Mouse (Mus musculus) MEL (cell line): ENCODE results near the gene Tpcn2. TPM values are rescaled to one million over a fixed set of nuclear protein-coding genes. Genes with fewer than 3 reads are reported as not detected.

Experiments used
- DNase-seq: peaks from one replicate; pipeline ENCODE4 v3.0.0; 2011; ENCODE audit warnings: low read depth, low spot score
- H3K27ac ChIP-seq: 2 replicates; pipeline ENCODE4 v1.5.1; 2012; ENCODE audit warnings: low read depth, mild to moderate bottlenecking, control low read depth, low read length, moderate library complexity; ENCODE audit not compliant: control insufficient read depth
- H3K27me3 ChIP-seq, 2 experiments: fragments of 150-350 bp in 1 of 2; sonication (generic) in 1 of 2; 2 replicates each; pipeline ENCODE4 v1.6.1; 2012; ENCODE audit warnings: low read length in 2 of 2, mild to moderate bottlenecking in 2 of 2, improper control_type of control experiment in 1 of 2, moderate library complexity in 1 of 2; ENCODE audit not compliant: insufficient read depth in 2 of 2, control insufficient read depth in 1 of 2
- H3K36me3 ChIP-seq, 2 experiments: 2 replicates each; pipeline ENCODE4 v1.6.1; 2012 to 2014; ENCODE audit warnings: low read length in 2 of 2, improper control_type of control experiment in 1 of 2, inconsistent platforms in 1 of 2, mild to moderate bottlenecking in 1 of 2; ENCODE audit not compliant: insufficient read depth in 2 of 2, control insufficient read depth in 1 of 2
- H3K4me1 ChIP-seq, 2 experiments: fragments of 150-350 bp in 1 of 2; sonication (generic) in 1 of 2; 2 replicates each; pipeline ENCODE4 v1.6.1; 2012; ENCODE audit warnings: low read length in 2 of 2, improper control_type of control experiment in 1 of 2, mild to moderate bottlenecking in 1 of 2; ENCODE audit not compliant: insufficient read depth in 2 of 2, control insufficient read depth in 1 of 2
- H3K4me3 ChIP-seq, 2 experiments: fragments of 150-350 bp in 1 of 2; sonication (generic) in 1 of 2; 2 replicates each; pipeline ENCODE4 v1.5.1; 2012; ENCODE audit warnings: low read depth in 2 of 2, low read length in 2 of 2, mild to moderate bottlenecking in 2 of 2, moderate library complexity in 2 of 2, control low read depth in 1 of 2, improper control_type of control experiment in 1 of 2; ENCODE audit not compliant: control insufficient read depth in 1 of 2, insufficient read depth in 1 of 2
- H3K79me2 ChIP-seq: 2 replicates; pipeline ENCODE4 v1.6.1; 2012; ENCODE audit warnings: mild to moderate bottlenecking, low read length, moderate library complexity; ENCODE audit not compliant: control insufficient read depth, poor library complexity, insufficient read depth
- H3K9ac ChIP-seq: 2 replicates; pipeline ENCODE4 v1.6.1; 2012; ENCODE audit warnings: low read depth, mild to moderate bottlenecking, control low read depth, low read length, moderate library complexity; ENCODE audit not compliant: control insufficient read depth, poor library complexity, severe bottlenecking
- H3K9me3 ChIP-seq: fragments of 150-350 bp; sonication (generic); replicated peaks from 2 replicates; pipeline ENCODE4 v1.6.1; 2012; ENCODE audit warnings: mild to moderate bottlenecking, low read length, improper control_type of control experiment, moderate library complexity; ENCODE audit not compliant: insufficient read depth
- CHD1 ChIP-seq: IDR thresholded peaks from 2 replicates; pipeline ENCODE4 v1.6.1; 2012; ENCODE audit warnings: low read depth, mild to moderate bottlenecking, inconsistent platforms, low read length, improper control_type of control experiment
- ELF1 ChIP-seq: IDR thresholded peaks from 2 replicates; pipeline ENCODE4 v1.6.1; 2014; ENCODE audit warnings: low read depth, mild to moderate bottlenecking, inconsistent platforms, low read length, improper control_type of control experiment, moderate library complexity
- GABPA ChIP-seq: IDR thresholded peaks from 2 replicates; pipeline ENCODE4 v1.6.1; 2012; ENCODE audit warnings: low read depth, mild to moderate bottlenecking, inconsistent platforms, low read length, improper control_type of control experiment, moderate library complexity
- JUND ChIP-seq: IDR thresholded peaks from 2 replicates; pipeline ENCODE4 v1.6.1; 2011; ENCODE audit warnings: low read depth, mild to moderate bottlenecking, improper control_type of control experiment, low read length
- KAT2A ChIP-seq: conservative IDR thresholded peaks from 2 replicates; pipeline ENCODE4 v1.6.1; 2012; ENCODE audit warnings: low read depth, low read length, improper control_type of control experiment, inconsistent platforms
- MAX ChIP-seq: IDR thresholded peaks from 2 replicates; pipeline ENCODE4 v1.6.1; 2011; ENCODE audit warnings: low read length, improper control_type of control experiment
- NRF1 ChIP-seq: IDR thresholded peaks from 2 replicates; pipeline ENCODE4 v1.6.1; 2014; ENCODE audit warnings: low read depth, mild to moderate bottlenecking, inconsistent platforms, low read length, improper control_type of control experiment, moderate library complexity; ENCODE audit not compliant: poor library complexity, insufficient read depth, severe bottlenecking
- POLR2A ChIP-seq, 2 experiments: IDR thresholded peaks; 2 replicates each; pipeline ENCODE4 v1.6.1; 2011 to 2012; ENCODE audit warnings: low read length in 2 of 2, mild to moderate bottlenecking in 2 of 2, control low read depth in 1 of 2, improper control_type of control experiment in 1 of 2, low read depth in 1 of 2, moderate library complexity in 1 of 2; ENCODE audit not compliant: control insufficient read depth in 1 of 2, insufficient read depth in 1 of 2, poor library complexity in 1 of 2
- SIN3A ChIP-seq: IDR thresholded peaks from 2 replicates; pipeline ENCODE4 v1.6.1; 2012; ENCODE audit warnings: low read length, improper control_type of control experiment, inconsistent platforms
- SMC3 ChIP-seq: IDR thresholded peaks from 2 replicates; pipeline ENCODE4 v1.6.1; 2011; ENCODE audit warnings: low read depth, low read length, improper control_type of control experiment
- UBTF ChIP-seq: IDR thresholded peaks from 2 replicates; pipeline ENCODE4 v1.6.1; 2012; ENCODE audit warnings: low read depth, mild to moderate bottlenecking, inconsistent platforms, low read length, improper control_type of control experiment, moderate library complexity, borderline replicate concordance; ENCODE audit not compliant: insufficient read depth
- USF1 ChIP-seq: IDR thresholded peaks from 2 replicates; pipeline ENCODE4 v1.6.1; 2014; ENCODE audit warnings: low read depth, mild to moderate bottlenecking, inconsistent platforms, low read length, improper control_type of control experiment, moderate library complexity
- USF2 ChIP-seq, 2 experiments: IDR thresholded peaks; 2 replicates each; pipeline ENCODE4 v1.6.1; 2011 to 2012; ENCODE audit warnings: improper control_type of control experiment in 2 of 2, low read length in 2 of 2, borderline replicate concordance in 1 of 2, inconsistent platforms in 1 of 2, low read depth in 1 of 2, mild to moderate bottlenecking in 1 of 2; ENCODE audit not compliant: insufficient read depth in 1 of 2
- ZC3H11A ChIP-seq: IDR thresholded peaks from 2 replicates; pipeline ENCODE4 v1.6.1; 2012; ENCODE audit warnings: low read depth, mild to moderate bottlenecking, inconsistent platforms, low read length, improper control_type of control experiment
- polyA plus RNA-seq, 2 experiments: library from polyadenylated mRNA; stranded (reverse) in 1 of 2; unstranded in 1 of 2; fragments of >175 nt in 1 of 2; fragments of >200 nt in 1 of 2; gene quantifications; 2 replicates each; pipeline versions ENCODE4 v1.2.1 to v1.2.4; 2012; ENCODE audit warnings: low replicate concordance in 2 of 2, low read depth in 1 of 2; ENCODE audit not compliant: insufficient read length in 2 of 2, insufficient read depth in 1 of 2, missing spikeins in 1 of 2
- total RNA-seq: library from RNA; depleted of rRNA; stranded (reverse); fragments of 300-350 nt; gene quantifications from 2 replicates; pipeline ENCODE4 v1.2.3, GENCODE M21; 2012

The Tpcn2 gene
- total and polyA plus RNA-seq, 3 experiments: 6.4 to 10.3 TPM; not detected in 1

DNA sequence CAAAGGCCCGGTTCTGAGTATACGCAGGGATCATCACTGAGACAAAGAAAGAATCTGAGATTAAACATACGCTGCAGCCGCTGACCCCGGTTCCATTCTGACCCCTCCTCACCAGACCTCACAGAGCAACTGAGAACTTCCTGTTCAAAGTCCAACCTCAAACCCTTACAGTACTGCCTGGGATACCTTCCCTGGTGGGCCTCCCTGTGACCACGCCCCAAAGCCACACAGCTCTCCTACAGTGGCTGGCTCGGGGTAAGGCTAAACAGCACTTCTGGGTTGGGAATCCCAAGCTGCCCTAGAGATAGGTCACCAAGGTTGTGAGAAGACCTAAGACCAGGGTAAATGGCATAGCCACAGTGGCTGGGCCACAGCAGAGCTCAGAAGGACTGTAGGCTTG, 14.9 kb downstream of the Tpcn2 start (continued):
- TF ChIP-seq ELF1: no peak
- no peak for TF ChIP-seq GABPA

GRCm38 (mm10) chr7:145266011-145266410, 17.8 kb downstream of the Tpcn2 start:
- no peak for DNase-seq
- no peak overlapping the region for H3K9ac ChIP-seq
- no peak for TF ChIP-seq NRF1
- no peaks in the 10 kb centered on the region for H3K27me3 ChIP-seq
- H3K79me2 ChIP-seq: no peaks in the 10 kb centered on the region
- H3K27ac ChIP-seq: no peak overlapping the region
- H3K4me1 ChIP-seq: no peaks in the 10 kb centered on the region
- no peak overlapping the region for H3K4me3 ChIP-seq
- peaks cover 0 to 1% of the 10 kb centered on the region in 2 experiments; a peak in 1 of 4 replicates for H3K36me3 ChIP-seq
- no peaks in the 10 kb centered on the region for H3K9me3 ChIP-seq

DNA sequence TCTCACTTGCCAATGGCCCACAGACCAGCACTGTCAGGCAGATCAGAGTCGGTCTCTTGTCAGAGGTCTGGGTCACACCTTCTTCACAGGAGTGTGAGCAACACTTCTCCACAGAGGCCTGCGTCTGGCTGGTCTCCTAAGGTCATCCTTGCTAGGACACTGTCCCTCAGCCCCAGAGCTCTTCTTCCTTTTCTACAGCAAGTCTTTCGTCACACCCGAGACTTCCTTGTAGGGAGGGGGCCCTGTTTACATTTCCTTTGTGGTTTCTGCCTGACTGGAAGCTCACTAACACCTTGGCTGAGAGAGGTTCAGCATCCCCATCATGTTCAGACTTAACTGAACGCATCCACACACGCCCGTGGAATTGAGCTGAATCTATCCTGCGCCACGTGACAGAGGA, 19.6 kb downstream of the Tpcn2 start:
- TF ChIP-seq CHD1 (no peak), SIN3A (no peak), SMC3 (no peak), JUND (no peak), ZC3H11A (no peak)
- Histone ChIP-seq H3K4me1 (no peaks in the 10 kb centered on the region), H3K36me3 (peaks cover 0 to 1% of the 10 kb centered on the region in 2 experiments; a peak in 1 of 4 replicates), H3K9me3 (no peaks in the 10 kb centered on the region), H3K9ac (no peak overlapping the region), H3K27me3 (no peaks in the 10 kb centered on the region), H3K4me3 (no peak overlapping the region), H3K27ac (no peak overlapping the region), H3K79me2 (no peaks in the 10 kb centered on the region)
- DNase-seq: no peak

DNA sequence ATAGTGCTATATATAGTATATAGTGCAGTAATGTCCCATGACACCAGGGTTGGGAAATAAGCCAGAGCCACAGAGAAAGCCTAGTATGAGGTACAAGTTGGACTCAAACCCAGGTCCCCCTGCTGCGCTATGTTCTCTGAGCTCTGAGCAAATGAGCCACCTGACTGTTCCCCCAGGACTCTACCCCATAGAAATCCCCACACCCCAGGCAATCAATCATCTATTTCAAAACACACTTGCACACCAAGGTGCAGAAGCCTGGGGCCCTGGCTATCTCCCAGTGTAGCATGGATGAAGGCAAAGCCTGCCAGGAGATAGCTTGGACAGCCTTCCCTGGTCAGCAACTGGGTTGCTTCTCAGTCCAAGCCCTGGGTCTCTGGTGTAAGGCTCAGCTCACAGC, 27.7 kb downstream of the Tpcn2 start:
- H3K79me2 ChIP-seq: no peaks in the 10 kb centered on the region
- H3K4me3 ChIP-seq: no peak overlapping the region
- no peak overlapping the region for H3K27ac ChIP-seq
- TF ChIP-seq USF2 (IDR thresholded peaks at IDR 0.05; ENCODE audit: borderline replicate concordance in 1 of 2, insufficient read depth in 1 of 2, low read depth in 1 of 2, low read length in 2 of 2) (no peak), POLR2A (IDR thresholded peaks at IDR 0.05; ENCODE audit: control insufficient read depth in 1 of 2, insufficient read depth in 1 of 2, low read depth in 1 of 2, low read length in 2 of 2, poor library complexity in 1 of 2) (no peak), UBTF (no peak), GABPA (no peak), KAT2A (no peak), SMC3 (no peak), MAX (no peak), USF1 (no peak)
- H3K4me1 ChIP-seq: no peaks in the 10 kb centered on the region
- H3K27me3 ChIP-seq: no peaks in the 10 kb centered on the region
- H3K9ac ChIP-seq: no peak overlapping the region
- H3K36me3 ChIP-seq: no peaks in the 10 kb centered on the region
- H3K9me3 ChIP-seq: no peaks in the 10 kb centered on the region
- no peak for DNase-seq
